Mouse (Mus musculus) NIH3T3 (cell line): ENCODE data around the gene Clec18a.
"Not testable (repeated sequence)": the region's sequence is repeated elsewhere in the genome, so short reads cannot be mapped to it uniquely, and the experiment has no call there.

Experiments
- DNase-seq: peaks from one replicate; pipeline ENCODE4 v3.0.0-alpha.2; 2012; ENCODE audit warnings: low read depth

Gene Clec18a

GRCm38 (mm10) chr8:111092326-111092725, at the start of gene Clec18a:
Clec18a (minus strand) TSS chr8:111092426.
- not testable (repeated sequence) for DNase-seq

- DNase-seq = no peak
Observed at GRCm38 (mm10) chr8:111130756-111131155, 38.5 kb upstream of the Clec18a start.

GRCm38 (mm10) chr8:111119481-111119880, 27.3 kb upstream of the Clec18a start:
- no peak for DNase-seq

- no peak for DNase-seq
Observed at GRCm38 (mm10) chr8:111114891-111115290, 22.7 kb upstream of the Clec18a start.

GRCm38 (mm10) chr8:111094719-111095302, 2.6 kb upstream of the Clec18a start:
- DNase-seq = peak; percentile 13

GRCm38 (mm10) chr8:111093865-111094718, 1.9 kb upstream of the Clec18a start, which contains the start of gene Pdpr:
Pdpr (plus strand) TSS chr8:111094630.
- DNase-seq = peak; percentile 89

- no peak for DNase-seq
Observed at GRCm38 (mm10) chr8:111091706-111092105, 520 bp downstream of the Clec18a start.

GRCm38 (mm10) chr8:111090126-111090525, 2.1 kb downstream of the Clec18a start:
- DNase-seq = peak; percentile 89

GRCm38 (mm10) chr8:111083936-111084335, 8.3 kb downstream of the Clec18a start:
- not testable (repeated sequence) for DNase-seq

GRCm38 (mm10) chr8:111081580-111082258, 10.5 kb downstream of the Clec18a start:
- DNase-seq = peak; percentile 37

- peak; percentile 76 for DNase-seq
Observed at GRCm38 (mm10) chr8:111079861-111080271, 12.4 kb downstream of the Clec18a start.

- no peak for DNase-seq
Observed at GRCm38 (mm10) chr8:111079461-111079860, 12.8 kb downstream of the Clec18a start.

- no peak for DNase-seq
Observed at GRCm38 (mm10) chr8:111075926-111076325, 16.3 kb downstream of the Clec18a start.

GRCm38 (mm10) chr8:111068660-111069059, 23.6 kb downstream of the Clec18a start:
- not testable (repeated sequence) for DNase-seq

GRCm38 (mm10) chr8:111067439-111067838, 24.8 kb downstream of the Clec18a start:
- peak; percentile 36 for DNase-seq

- no peak for DNase-seq
Observed at GRCm38 (mm10) chr8:111066308-111066707, 25.9 kb downstream of the Clec18a start.

- DNase-seq = no peak
Observed at GRCm38 (mm10) chr8:111062893-111063292, 29.3 kb downstream of the Clec18a start.

GRCm38 (mm10) chr8:111062072-111062757, 30.0 kb downstream of the Clec18a start:
- peak; percentile 93 for DNase-seq

- DNase-seq = no peak
Observed at GRCm38 (mm10) chr8:111061688-111062071, 30.5 kb downstream of the Clec18a start.

GRCm38 (mm10) chr8:111058946-111059572, 33.2 kb downstream of the Clec18a start:
- peak; percentile 22 for DNase-seq

GRCm38 (mm10) chr8:111056691-111057293, 35.4 kb downstream of the Clec18a start:
- DNase-seq = peak; percentile 69
